Mouse (Mus musculus) MN1 (cell line): ENCODE results near the gene Epn2.

Experiments
- DNase-seq: peaks from one replicate; pipeline ENCODE4 v3.0.0-alpha.2; 2016; ENCODE audit warnings: low spot score

Epn2 gene

DNA sequence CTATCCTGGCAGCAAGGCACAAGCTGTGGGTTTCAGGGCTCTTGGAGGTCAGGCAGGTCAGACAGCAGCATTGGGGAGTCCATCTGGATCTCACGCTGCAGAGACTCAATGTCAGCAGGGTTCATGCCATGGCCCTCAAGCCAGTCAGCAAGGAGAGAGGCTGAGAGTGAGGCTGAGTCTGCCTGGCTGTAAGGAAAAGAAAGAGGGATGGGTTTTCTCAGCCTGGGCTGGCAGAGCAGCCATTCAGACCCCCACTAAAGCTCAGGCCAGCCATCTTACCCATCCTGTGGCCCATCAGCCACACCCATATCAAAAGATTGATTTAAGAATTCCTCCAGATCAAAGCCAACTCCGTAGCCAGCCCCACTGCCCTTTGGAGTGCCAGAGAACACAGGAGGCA is 90.4 kb downstream of the Epn2 start:
- no peak for DNase-seq

DNA sequence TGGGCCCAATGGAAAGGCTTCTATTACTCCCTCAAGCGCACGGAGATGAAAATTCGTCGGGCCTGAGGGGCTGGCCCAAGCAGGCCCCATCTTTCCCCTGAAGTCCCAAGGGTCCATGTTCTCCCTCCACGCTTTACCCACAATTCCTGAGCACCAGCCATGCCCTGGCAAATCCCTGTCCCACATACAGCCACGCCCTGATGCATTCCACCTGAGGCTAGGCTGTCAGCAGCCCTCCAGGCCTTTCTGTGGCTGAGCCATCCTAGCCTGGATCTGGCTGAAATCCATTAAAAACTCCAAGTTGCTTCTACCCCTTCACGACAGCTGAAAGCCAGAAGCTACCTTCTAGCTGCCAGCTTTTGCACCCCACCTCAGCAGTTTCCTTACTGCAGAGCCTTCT is 91.6 kb downstream of the Epn2 start:
- DNase-seq, result no peak

DNA sequence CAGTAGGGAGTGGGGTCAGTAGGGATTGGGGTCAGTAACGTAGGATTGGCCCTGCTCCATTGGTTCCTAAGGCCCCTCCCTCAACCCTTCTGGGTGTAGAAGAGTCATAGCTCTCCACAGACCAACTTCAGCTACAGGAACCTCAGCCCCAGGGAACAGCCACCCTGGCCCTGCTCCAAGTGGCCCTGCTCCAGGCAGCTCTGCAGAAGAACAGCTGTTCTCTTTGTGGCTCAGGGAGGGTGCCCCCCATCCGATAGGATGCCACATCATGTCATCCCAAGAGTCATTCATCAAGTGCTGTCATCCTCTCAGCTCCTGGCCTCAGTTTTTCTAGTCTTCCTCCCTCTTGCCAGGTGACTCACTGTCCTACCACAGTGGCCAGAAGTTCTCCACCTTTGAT is 92.1 kb downstream of the Epn2 start:
- peak; percentile 77 for DNase-seq

DNA sequence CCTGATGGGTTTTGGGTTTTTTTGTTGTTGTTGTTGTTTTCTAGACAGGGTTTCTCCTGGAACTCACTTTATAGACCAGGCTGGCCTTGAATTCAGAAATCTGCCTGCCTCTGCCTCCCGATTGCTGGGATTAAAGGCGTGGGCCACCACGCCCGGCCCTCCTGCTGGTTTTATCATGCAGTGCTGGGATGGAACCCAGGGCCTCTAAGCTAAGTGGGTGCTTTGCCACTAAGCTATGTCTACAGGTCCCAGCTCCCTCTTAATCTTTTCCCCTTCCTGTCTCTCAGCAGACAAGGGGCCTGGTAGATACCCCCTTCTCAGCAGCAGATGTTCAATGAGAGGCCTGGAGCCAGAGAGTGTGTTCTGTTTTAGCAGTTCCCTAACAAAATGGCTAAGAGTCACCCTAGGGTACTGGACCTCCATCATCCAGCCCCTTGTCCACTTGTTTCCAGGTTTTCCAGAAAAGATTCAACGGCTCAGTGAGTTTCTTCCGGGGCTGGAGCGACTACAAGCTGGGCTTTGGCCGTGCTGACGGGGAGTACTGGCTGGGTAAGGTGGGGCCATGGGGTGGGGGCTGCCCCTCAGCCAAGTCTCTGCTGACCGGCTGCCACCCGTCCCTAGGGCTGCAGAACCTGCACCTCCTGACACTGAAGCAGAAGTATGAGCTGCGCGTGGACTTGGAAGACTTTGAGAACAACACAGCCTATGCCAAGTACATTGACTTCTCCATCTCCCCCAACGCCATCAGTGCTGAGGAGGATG is 92.8 kb downstream of the Epn2 start:
- DNase-seq, result no peak

GRCm38 (mm10) chr11:61485541-61486457 is 93.7 kb downstream of the Epn2 start:
- no peak for DNase-seq

GRCm38 (mm10) chr11:61484613-61485540 is 94.6 kb downstream of the Epn2 start, which contains the start of gene Mfap4:
TSS of gene Mfap4 (plus strand) at chr11:61485431.
- no peak for DNase-seq

DNA sequence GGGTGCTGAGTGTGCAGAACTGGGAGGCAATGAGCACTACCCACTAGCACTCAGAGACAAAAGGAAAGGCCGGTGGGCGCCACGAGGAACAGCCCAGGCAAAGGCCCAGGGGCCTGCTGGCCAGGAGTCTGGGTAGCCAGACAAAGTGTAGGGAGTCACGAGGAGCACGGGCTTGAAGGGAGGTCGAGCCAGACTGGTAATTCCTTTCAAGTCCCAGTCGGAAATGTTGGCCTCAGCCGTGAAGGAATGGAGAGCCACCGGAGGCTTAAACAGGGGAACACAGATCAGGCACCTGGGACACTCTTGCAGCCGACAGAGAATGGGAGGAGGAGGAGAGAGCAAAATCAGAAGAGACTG is 95.3 kb downstream of the Epn2 start:
- no peak for DNase-seq

DNA sequence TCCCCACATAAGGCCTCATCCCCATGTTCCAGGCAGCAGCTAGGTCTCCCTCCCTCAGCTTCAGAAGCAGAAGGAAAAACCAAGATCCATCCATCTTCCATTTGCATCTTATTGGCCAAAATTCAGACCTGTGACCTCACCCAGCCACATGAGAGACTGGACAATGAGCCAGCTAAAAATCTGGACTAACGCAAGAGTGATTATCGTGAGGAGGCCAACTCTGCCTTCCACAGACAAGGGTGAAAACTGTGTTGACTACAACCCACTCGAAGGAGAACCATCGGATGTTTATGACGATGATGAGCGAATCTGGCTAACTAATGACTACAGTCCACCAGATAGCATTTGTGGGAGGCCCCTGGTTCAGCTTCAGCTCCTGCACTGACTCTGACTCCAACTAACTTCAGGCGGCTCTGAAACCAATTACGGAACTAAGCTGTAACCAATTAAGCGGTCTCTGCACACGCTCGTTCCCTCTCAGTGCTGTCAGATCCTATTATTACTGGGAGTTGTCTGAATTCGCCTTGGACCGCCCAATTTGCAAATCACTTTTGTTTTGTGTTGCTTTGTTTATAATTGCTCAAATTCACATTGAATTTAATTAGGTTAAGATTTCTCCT is 96.2 kb downstream of the Epn2 start:
- DNase-seq, result peak; percentile 67

DNA sequence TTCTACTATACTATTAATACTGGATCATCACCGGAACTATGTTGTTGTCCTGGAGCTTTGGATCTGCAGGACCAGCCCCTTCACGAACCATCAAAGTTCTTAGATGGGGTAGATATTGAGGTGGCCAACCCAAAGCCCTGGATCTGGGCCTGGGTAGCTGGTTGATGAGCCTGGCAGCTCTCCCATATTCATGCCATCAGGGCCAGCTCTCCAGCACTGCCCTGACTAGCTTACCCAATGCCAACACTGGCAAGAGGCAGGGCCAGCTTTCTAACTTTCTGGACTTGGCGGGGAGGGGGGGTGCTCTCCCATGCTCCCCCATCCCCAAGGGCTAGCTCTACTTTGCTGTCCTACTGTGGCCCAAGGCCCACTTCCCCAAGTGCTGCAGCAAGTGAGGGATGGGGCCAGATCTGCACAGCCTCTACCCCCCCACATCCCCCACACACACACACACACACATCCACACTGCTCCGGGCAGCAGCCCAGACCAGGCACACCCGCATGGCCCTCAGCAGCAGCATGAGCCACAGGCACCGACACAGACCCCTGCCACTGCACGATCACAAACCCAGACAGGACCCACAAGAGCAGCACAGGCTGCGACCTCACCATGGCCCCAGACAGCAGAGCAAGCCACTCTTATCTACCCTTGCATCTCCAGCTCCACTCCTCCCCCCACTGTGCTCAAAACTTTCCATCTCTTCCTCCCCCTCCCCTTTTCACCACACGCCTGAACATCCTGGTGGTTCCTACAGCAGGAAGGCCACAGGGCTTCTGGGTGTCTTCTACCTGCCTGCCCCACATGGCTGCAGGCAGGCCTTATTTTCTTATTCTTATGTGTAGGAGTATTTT is 98.0 kb downstream of the Epn2 start:
- peak; percentile 21 for DNase-seq

GRCm38 (mm10) chr11:61478788-61479187 is 100.7 kb downstream of the Epn2 start:
- DNase-seq, result no peak

DNA sequence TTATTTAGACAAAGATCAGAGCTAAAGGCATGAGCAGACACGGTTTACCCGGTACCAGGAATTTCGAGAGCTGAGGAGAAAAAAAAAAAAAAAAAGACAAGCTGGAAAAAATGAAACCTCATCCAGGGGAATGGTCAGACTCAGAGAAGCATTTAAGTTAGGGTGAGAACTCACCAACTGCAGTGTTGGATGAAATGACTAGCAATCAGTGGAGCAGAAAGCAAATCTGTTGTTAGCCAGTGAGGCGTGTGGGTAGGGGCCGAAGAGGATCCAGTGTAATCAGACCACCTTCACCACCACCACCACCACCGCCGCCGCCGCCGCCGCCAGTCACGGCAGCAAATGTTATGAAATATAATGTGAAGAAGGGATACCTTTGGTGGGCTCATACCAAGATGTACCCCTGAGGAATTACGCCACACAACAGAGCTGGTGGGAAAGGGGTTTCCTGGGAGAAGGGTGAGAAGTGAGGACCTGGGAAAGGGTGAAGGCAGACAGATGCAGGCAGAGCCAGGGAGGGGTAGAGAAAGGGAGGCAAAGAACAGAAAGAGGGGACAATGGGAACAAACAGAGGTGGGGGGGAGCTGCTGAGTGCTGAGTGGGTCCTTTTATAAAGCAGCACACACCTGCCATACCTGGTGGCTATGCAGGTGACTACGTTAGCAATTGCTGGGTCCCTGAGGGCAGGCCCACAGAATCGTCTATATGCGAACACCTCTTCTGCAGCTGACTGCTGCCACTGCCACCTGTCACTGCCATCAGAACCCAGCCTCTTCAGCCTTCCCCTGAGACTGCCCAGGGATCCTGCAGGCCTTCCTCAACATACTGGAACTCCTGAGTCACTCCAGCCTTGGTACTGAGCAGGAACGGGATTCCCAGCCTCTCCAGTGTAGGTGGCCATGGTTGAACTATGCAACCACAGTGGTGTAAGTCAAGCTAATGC is 101.7 kb downstream of the Epn2 start:
- DNase-seq, result no peak

DNA sequence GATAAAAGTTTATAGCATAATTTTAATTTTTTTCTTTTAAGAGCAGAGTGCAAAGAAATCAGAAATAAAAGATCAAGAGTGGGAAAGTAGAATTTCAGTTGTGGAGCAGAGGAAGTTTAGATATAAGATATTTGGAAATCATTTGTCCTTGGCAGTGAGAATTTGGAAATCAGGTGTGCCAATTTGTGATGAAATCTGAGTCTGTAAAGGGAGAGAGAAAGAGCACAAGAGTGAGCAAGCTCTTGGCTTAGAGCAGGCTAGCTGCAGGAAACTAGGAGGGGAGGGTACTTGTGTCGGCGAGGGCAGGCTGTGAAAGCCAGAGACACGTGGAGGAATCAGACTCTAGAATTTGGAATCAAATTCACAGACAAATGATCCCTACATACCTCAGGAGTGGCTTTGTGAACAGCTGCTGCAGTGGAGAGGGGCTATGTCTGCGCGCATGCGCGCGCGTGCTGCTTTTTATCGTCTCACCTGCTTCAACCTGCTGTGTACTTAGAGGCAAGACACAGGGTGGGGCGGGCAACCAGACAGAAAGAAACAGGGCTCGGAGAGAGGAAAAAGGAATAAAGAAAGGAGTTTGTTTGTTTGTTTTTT is 102.6 kb downstream of the Epn2 start:
- DNase-seq, result no peak

DNA sequence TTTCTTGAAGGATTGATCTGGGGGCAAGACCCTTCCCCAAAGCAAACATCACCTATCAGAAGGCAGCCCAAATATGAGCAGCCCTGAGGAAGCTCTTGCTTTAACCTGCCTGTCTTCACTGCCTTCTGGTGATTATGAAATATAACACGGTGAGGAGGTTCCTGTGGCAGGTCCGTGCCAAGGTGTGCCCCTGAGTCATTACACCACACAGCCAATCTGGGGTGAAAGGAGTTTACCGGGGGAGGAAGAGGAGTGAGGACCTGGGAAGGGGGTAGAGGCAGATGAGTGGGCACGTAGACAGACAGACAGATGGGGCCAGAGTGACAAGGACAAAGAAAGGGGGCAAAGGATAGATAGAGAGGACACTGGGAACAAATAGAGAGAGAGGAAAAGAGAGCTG is 105.9 kb downstream of the Epn2 start:
- DNase-seq, result no peak

GRCm38 (mm10) chr11:61470880-61471279 is 108.6 kb downstream of the Epn2 start:
- no peak for DNase-seq

DNA sequence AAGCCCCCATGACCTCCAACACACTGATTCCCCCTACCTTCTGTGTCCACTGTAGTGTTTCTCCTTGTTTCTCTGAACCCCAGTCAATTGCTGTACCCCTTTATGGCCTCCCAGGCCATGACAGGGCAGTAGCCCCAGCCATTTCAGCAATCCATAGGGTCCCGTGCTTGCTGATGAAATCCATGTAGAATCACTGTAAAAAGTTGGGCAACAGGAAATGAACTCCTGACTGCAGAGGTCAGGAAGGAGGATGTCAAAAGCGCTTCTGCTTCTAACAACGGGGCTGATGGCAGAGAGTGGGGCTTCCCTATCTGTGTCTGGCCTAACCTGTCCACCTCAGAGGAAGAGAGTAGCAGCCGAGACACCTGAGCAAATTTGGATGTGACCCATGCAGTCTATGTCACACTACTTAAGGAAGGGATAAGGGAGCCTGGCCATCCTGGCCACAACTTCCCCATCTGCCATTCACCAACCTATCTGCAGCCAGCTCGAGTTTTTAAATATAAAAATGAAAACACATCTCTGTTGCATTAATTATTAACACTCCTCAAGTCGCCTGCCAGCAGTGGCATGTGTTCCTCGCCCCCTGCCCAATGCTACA is 110.1 kb downstream of the Epn2 start:
- DNase-seq, result no peak

DNA sequence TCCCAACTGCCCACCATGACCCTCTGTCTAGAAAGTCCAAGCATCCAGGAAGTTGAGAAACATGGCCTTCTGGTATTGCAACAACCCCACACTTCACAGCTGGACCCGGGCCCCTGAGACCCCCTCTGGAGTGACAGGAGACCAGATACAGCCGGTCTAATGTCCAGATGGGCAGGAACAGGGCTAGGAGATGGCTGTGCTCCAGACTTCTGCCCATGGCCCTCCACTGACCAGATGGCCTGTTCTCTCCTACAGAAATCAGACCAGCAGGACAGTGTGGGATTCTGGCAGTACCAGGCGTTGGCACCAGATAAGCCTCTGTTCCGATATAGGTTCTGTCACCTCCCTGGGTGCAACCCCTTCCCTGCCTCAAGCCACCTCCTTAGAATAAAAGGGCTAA is 111.0 kb downstream of the Epn2 start:
- peak; percentile 49 for DNase-seq
